In the genomic region with DNA sequence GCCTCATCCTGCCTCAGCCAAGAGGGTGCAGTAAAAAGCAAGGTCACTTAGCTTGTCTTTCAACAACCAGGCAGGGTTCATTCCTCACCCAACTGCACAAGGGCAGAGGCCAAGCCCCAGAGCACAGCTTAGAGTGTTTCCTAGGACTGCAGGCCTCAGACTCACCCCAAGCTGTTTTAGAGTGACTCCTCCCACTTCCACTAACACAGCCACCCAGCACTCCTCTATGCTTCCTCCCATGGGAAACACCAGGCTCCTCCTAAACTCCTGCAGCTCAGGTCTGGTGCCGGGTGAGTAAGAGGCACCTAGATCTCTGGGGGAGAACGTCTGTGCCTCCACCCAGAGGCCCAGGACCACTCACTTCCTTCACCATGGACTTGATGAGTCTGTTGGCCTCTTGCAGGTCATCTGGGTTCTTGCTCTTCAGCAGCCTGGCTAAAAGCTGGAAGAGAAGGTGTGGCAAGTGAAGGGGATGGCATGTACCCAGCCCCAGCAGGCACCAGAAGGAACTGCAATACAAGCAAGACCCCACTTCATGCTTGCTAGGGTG, we compare ENCODE assay signal across 14 mouse cellular contexts.
"Had no signal": no experiment of that assay in that cellular context is flagged by ENCODE, and none has a peak within 500 bp of the region (broad histone marks: within the 10 kb centered on the region; RNA-seq: fewer than 3 reads in every experiment).

No protein-coding gene starts in this region.

- H3K27ac ChIP-seq: left cerebral cortex, adult 2 months; limb, embryonic 10.5 days; midbrain, embryonic 12.5 days; neural tube, embryonic 13.5 days; stomach, embryonic 15.5 days had no signal

- H3K9ac ChIP-seq: lung, embryonic 14.5 days; midbrain, embryonic 12.5 days; neural tube, embryonic 13.5 days; stomach, embryonic 15.5 days had no signal

- H3K4me3 ChIP-seq: left cerebral cortex, adult 2 months; limb, embryonic 10.5 days; midbrain, embryonic 12.5 days; neural tube, embryonic 13.5 days; stomach, embryonic 15.5 days had no signal

- H3K4me1 ChIP-seq: limb, embryonic 10.5 days; midbrain, embryonic 12.5 days; neural tube, embryonic 13.5 days; stomach, embryonic 15.5 days had no signal

- H3K27me3 ChIP-seq: midbrain, embryonic 12.5 days; neural tube, embryonic 13.5 days; stomach, embryonic 15.5 days had no signal

- ATAC-seq: midbrain, embryonic 16.5 days had no signal

- DNase-seq: kidney, postnatal 10 days; kidney, postnatal 4 days; lung, embryonic 14.5 days; lung, postnatal 4 days; retina, postnatal 1 day; thymus, adult 2 months; thymus, postnatal 25 days had no signal

- H3K9me3 ChIP-seq: limb, embryonic 10.5 days; midbrain, embryonic 12.5 days; neural tube, embryonic 13.5 days; stomach, embryonic 15.5 days had no signal

- H3K4me2 ChIP-seq: liver, embryonic 11.5 days; lung, embryonic 14.5 days; midbrain, embryonic 12.5 days; neural tube, embryonic 13.5 days; stomach, embryonic 15.5 days had no signal
